Mouse (Mus musculus) midbrain, postnatal 0 days (tissue): ENCODE results near the gene Slc18a2. TPM values are rescaled to one million over a fixed set of nuclear protein-coding genes. Genes with fewer than 3 reads are reported as not detected.
A peak's percentile ranks its signal among the peaks of the same experiment; 100 is the strongest.

Experiments used
- ATAC-seq: fragments of 200-750 bp; cut with Nextera tagmentation; 2 replicates; pipeline ENCODE4 v1.8.0; 2017; ENCODE audit warnings: moderate number of reproducible peaks, mild to moderate bottlenecking, moderate TSS enrichment, moderate library complexity; ENCODE audit not compliant: low FRiP score
- DNase-seq: peaks from one replicate; pipeline ENCODE4 v3.0.0-alpha.2; 2015; ENCODE audit warnings: low spot score
- H3K27ac ChIP-seq: fragments of 300-500 bp; sonication (generic); 2 replicates; pipeline ENCODE4 v1.5.1; 2014; ENCODE audit warnings: low read depth, mild to moderate bottlenecking, low read length, mixed read lengths
- H3K27me3 ChIP-seq: fragments of 300-500 bp; sonication (generic); 2 replicates; pipeline ENCODE4 v1.6.1; 2014; ENCODE audit warnings: low read length, control low read depth, mixed read lengths; ENCODE audit not compliant: insufficient read depth
- H3K36me3 ChIP-seq: fragments of 300-500 bp; sonication (generic); 2 replicates; pipeline ENCODE4 v1.6.1; 2014; ENCODE audit warnings: low read length, control low read depth, mixed read lengths; ENCODE audit not compliant: insufficient read depth
- H3K4me1 ChIP-seq: fragments of 300-500 bp; sonication (generic); 2 replicates; pipeline ENCODE4 v1.6.1; 2014; ENCODE audit warnings: mild to moderate bottlenecking, control low read depth, antibody characterized with exemption, low read length, mixed read lengths; ENCODE audit not compliant: insufficient read depth
- H3K4me2 ChIP-seq: fragments of 300-500 bp; sonication (generic); 2 replicates; pipeline ENCODE4 v1.6.1; 2014; ENCODE audit warnings: low read depth, mild to moderate bottlenecking, low read length, mixed read lengths; ENCODE audit not compliant: poor library complexity, severe bottlenecking
- H3K4me3 ChIP-seq: fragments of 300-500 bp; sonication (generic); 2 replicates; pipeline ENCODE4 v1.5.1; 2014; ENCODE audit warnings: low read depth, mild to moderate bottlenecking, low read length, moderate library complexity
- H3K9ac ChIP-seq: fragments of 300-500 bp; sonication (generic); replicated peaks from 2 replicates; pipeline ENCODE4 v1.6.1; 2014; ENCODE audit warnings: mild to moderate bottlenecking, low read length, moderate library complexity, mixed read lengths; ENCODE audit not compliant: poor library complexity, severe bottlenecking
- H3K9me3 ChIP-seq: fragments of 300-500 bp; sonication (generic); 2 replicates; pipeline ENCODE4 v1.6.1; 2016; ENCODE audit warnings: low read length, control low read depth
- CTCF ChIP-seq: IDR thresholded peaks from 2 replicates; pipeline ENCODE4 v1.5.1; 2016; ENCODE audit warnings: antibody characterized with exemption, mild to moderate bottlenecking
- WGBS: fragments of 180-500 bp; shearing (Covaris S2); extraction: QIAGEN DNeasy Blood & Tissue Kit; methylation state at CpG from one replicate; pipeline ENCODE4 v1.1.7; 2014; 5-methylcytosine and 5-hydroxymethylcytosine counted together
- polyA plus RNA-seq: library from polyadenylated mRNA; unstranded; fragments of >200 nt; fragmentation: Nextera tagmentation; extraction: Ambion mirVana; gene quantifications from 2 replicates; pipeline ENCODE4 v1.2.1, GENCODE M21; 2015
- total RNA-seq: library from RNA; depleted of rRNA; stranded (reverse); fragments of >200 nt; gene quantifications from 2 replicates; pipeline ENCODE4 v1.2.3, GENCODE M21; 2014

Gene Slc18a2
- total and polyA plus RNA-seq, 2 experiments from 2014 or later, result 19.5 to 21.4 TPM

GRCm38 (mm10) chr19:59264838-59265532, 4.3 kb downstream of the Slc18a2 start:
- TF ChIP-seq CTCF, result no peak
- Histone ChIP-seq H3K4me3 (no peak overlapping the region), H3K4me1 (peaks cover 11% of the 10 kb centered on the region; the same call in 1 of the 2 replicates), H3K36me3 (no peaks in the 10 kb centered on the region), H3K9ac (no peak overlapping the region), H3K27me3 (peaks cover 11% of the 10 kb centered on the region; the same call in 1 of the 2 replicates), H3K27ac (no peak overlapping the region), H3K4me2 (no peak overlapping the region), H3K9me3 (no peaks in the 10 kb centered on the region)
- DNase-seq, result no peak
- ATAC-seq, result no peak
- 59% methylated on average over 9 of the region's 9 CpGs for WGBS

- no peak overlapping the region for H3K4me3 ChIP-seq
- H3K27ac ChIP-seq, result no peak overlapping the region
- ATAC-seq, result no peak
- H3K4me1 ChIP-seq, result peaks cover 6% of the 10 kb centered on the region; the same call in 1 of the 2 replicates
- no peak overlapping the region for H3K4me2 ChIP-seq
- no peak for DNase-seq
- 51% methylated on average over 6 of the region's 6 CpGs for WGBS
- no peaks in the 10 kb centered on the region for H3K36me3 ChIP-seq
- H3K9me3 ChIP-seq, result no peaks in the 10 kb centered on the region
- no peak overlapping the region for H3K9ac ChIP-seq
- H3K27me3 ChIP-seq, result 0 out of 2 replicates have a peak, but pooled peaks cover 5% of the 10 kb centered on the region
- TF ChIP-seq CTCF, result no peak
Measured at GRCm38 (mm10) chr19:59265907-59266306, 5.2 kb downstream of the Slc18a2 start.

- Histone ChIP-seq H3K27me3 (0 out of 2 replicates have a peak, but pooled peaks cover 5% of the 10 kb centered on the region), H3K4me1 (peaks cover 5% of the 10 kb centered on the region; the same call in 1 of the 2 replicates), H3K9me3 (no peaks in the 10 kb centered on the region), H3K4me3 (no peak overlapping the region), H3K27ac (no peak overlapping the region), H3K4me2 (no peak overlapping the region), H3K9ac (no peak overlapping the region), H3K36me3 (no peaks in the 10 kb centered on the region)
- WGBS, result 6% methylated on average over 5 of the region's 5 CpGs
- ATAC-seq, result no peak
- TF ChIP-seq CTCF, result peak; percentile 2; the same call in 1 of the 2 replicates
- DNase-seq, result peak; percentile 34
Measured at GRCm38 (mm10) chr19:59267417-59267963, 6.8 kb downstream of the Slc18a2 start.

DNA sequence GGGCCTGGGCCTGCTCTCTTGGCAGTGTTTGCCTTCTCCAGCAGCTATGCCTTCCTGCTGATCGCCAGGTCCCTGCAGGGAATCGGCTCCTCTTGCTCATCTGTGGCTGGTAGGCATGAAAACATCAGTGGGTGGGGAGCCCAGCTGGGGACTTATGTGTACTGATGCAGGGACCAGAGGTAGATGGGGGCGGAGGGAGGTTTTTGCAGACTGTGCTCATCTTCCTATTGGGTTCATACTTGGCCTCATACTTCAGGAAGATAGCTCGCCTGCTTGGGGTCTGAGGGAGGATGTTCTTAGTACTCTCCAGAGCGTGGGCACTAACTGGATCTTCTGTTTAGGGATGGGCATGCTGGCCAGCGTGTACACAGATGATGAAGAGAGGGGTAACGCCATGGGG, 12.5 kb downstream of the Slc18a2 start:
- TF ChIP-seq CTCF, result no peak

GRCm38 (mm10) chr19:59276354-59276753, 15.7 kb downstream of the Slc18a2 start:
- Histone ChIP-seq H3K27me3 (no peaks in the 10 kb centered on the region), H3K4me1 (no peaks in the 10 kb centered on the region), H3K9ac (no peak overlapping the region), H3K4me3 (no peak overlapping the region), H3K4me2 (no peak overlapping the region), H3K36me3 (no peaks in the 10 kb centered on the region), H3K9me3 (no peaks in the 10 kb centered on the region), H3K27ac (no peak overlapping the region)
- no peak for ATAC-seq
- no peak for DNase-seq
- TF ChIP-seq CTCF, result no peak
- WGBS, result 88% methylated on average over 7 of the region's 7 CpGs

More for the DNA sequence above, 12.5 kb downstream of the Slc18a2 start:
- Histone ChIP-seq H3K4me3 (no peak overlapping the region), H3K9ac (no peak overlapping the region), H3K4me1 (no peaks in the 10 kb centered on the region), H3K27me3 (no peaks in the 10 kb centered on the region), H3K9me3 (no peaks in the 10 kb centered on the region), H3K27ac (no peak overlapping the region), H3K4me2 (no peak overlapping the region), H3K36me3 (no peaks in the 10 kb centered on the region)
- DNase-seq, result no peak
- 90% methylated on average over 7 of the region's 7 CpGs for WGBS
- ATAC-seq, result no peak

GRCm38 (mm10) chr19:59280841-59281240, 20.1 kb downstream of the Slc18a2 start:
- no peak overlapping the region for H3K4me3 ChIP-seq
- no peaks in the 10 kb centered on the region for H3K27me3 ChIP-seq
- no peak for TF ChIP-seq CTCF
- H3K9ac ChIP-seq, result no peak overlapping the region
- H3K4me1 ChIP-seq, result no peaks in the 10 kb centered on the region
- DNase-seq (no peak), ATAC-seq (no peak)
- no peak overlapping the region for H3K27ac ChIP-seq
- no peak overlapping the region for H3K4me2 ChIP-seq
- no peaks in the 10 kb centered on the region for H3K9me3 ChIP-seq
- no peaks in the 10 kb centered on the region for H3K36me3 ChIP-seq
